Mouse (Mus musculus) olfactory bulb, adult 2 months (tissue): ENCODE data around the gene Pdzd7.
A peak's percentile ranks its signal among the peaks of the same experiment; 100 is the strongest.

Experiments
- CTCF ChIP-seq: fragments of 200-500 bp; IDR thresholded peaks from 2 replicates; pipeline ENCODE4 v1.5.1; 2012; ENCODE audit warnings: low read depth, mild to moderate bottlenecking, low read length, moderate library complexity; ENCODE audit not compliant: insufficient read depth
- POLR2A ChIP-seq: fragments of 200-500 bp; IDR thresholded peaks from 2 replicates; pipeline ENCODE4 v1.6.1; 2012; ENCODE audit warnings: mild to moderate bottlenecking, low read depth, low read length, moderate library complexity; ENCODE audit not compliant: insufficient read depth

GRCm38 (mm10) chr19:45075323-45076035 is 30.0 kb upstream of the Pdzd7 start:
- TF ChIP-seq CTCF, result 0 out of 2 replicates have a peak, but pooled peaks have one; percentile 18
- TF ChIP-seq POLR2A, result no peak
